Mouse (Mus musculus): ENCODE results near the gene Slc25a54. TPM values are rescaled to one million over a fixed set of nuclear protein-coding genes. Genes with fewer than 3 reads are reported as not detected.

Slc25a54 gene
- polyA plus RNA-seq, 1 experiment from 2014 or later: not detected

DNA sequence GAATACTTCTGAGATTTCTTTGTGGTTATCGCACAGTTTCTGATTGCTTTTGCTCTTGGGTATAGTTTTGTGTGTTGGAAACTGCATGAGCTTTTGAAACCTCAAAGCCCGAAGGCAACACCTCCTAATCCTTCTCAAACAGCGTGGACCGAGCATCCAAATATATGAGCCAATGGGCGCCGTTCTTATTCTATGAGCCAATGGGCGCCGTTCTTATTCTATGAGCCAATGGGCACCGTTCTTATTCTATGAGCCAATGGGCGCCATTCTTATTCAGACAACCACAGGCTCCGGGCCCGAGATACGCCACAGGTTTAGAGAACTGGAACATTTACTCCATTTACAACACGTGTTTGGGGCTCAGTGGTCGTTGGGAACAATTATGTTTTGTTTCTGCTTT is 53.8 kb downstream of the Slc25a54 start:
- H3K4me1 ChIP-seq (replicated peaks; ENCODE audit: insufficient read depth, low read length): no peaks in the 10 kb centered on the region
- no peak for ATAC-seq (replicated peaks; ENCODE audit: low FRiP score, low read depth)
- H3K4me2 ChIP-seq (ENCODE audit: low read length): no peak overlapping the region
- no peak overlapping the region for H3K4me3 ChIP-seq (replicated peaks; ENCODE audit: low read depth, low read length)
- H3K27ac ChIP-seq: no peak overlapping the region
- no peaks in the 10 kb centered on the region for H3K36me3 ChIP-seq (ENCODE audit: insufficient read depth, low read length)
- H3K9me3 ChIP-seq (replicated peaks; ENCODE audit: low read length): no peaks in the 10 kb centered on the region
- no peaks in the 10 kb centered on the region for H3K27me3 ChIP-seq (ENCODE audit: insufficient read depth, low read length)
- no peak for DNase-seq (ENCODE audit: low spot score)
- 95% methylated on average over 15 of the region's 15 CpGs for WGBS
- no peak overlapping the region for H3K9ac ChIP-seq (ENCODE audit: low read depth, low read length)
- no peak for TF ChIP-seq CTCF (IDR thresholded peaks at IDR 0.05; ENCODE audit: low read depth)

GRCm38 (mm10) chr3:109135352-109135751 is 55.1 kb downstream of the Slc25a54 start:
- Histone ChIP-seq H3K36me3 (ENCODE audit: insufficient read depth, low read length) (no peaks in the 10 kb centered on the region), H3K27ac (no peak overlapping the region), H3K4me3 (replicated peaks; ENCODE audit: low read depth, low read length) (no peak overlapping the region), H3K9me3 (replicated peaks; ENCODE audit: low read length) (no peaks in the 10 kb centered on the region), H3K9ac (ENCODE audit: low read depth, low read length) (no peak overlapping the region), H3K4me2 (ENCODE audit: low read length) (no peak overlapping the region), H3K27me3 (ENCODE audit: insufficient read depth, low read length) (no peaks in the 10 kb centered on the region), H3K4me1 (replicated peaks; ENCODE audit: insufficient read depth, low read length) (no peaks in the 10 kb centered on the region)
- WGBS: 66% methylated on average over 1 of the region's 1 CpGs
- no peak for ATAC-seq (replicated peaks; ENCODE audit: low FRiP score, low read depth)
- no peak for TF ChIP-seq CTCF (IDR thresholded peaks at IDR 0.05; ENCODE audit: low read depth)
- no peak for DNase-seq (ENCODE audit: low spot score)

- ATAC-seq (replicated peaks; ENCODE audit: low FRiP score, low read depth) (no peak), DNase-seq (ENCODE audit: low spot score) (no peak)
- WGBS: 91% methylated on average over 4 of the region's 4 CpGs
- H3K36me3 ChIP-seq (ENCODE audit: insufficient read depth, low read length): no peaks in the 10 kb centered on the region
- H3K4me2 ChIP-seq (ENCODE audit: low read length): no peak overlapping the region
- no peak overlapping the region for H3K4me3 ChIP-seq (replicated peaks; ENCODE audit: low read depth, low read length)
- TF ChIP-seq CTCF (IDR thresholded peaks at IDR 0.05; ENCODE audit: low read depth): no peak
- no peaks in the 10 kb centered on the region for H3K9me3 ChIP-seq (replicated peaks; ENCODE audit: low read length)
- no peak overlapping the region for H3K9ac ChIP-seq (ENCODE audit: low read depth, low read length)
- H3K27ac ChIP-seq: no peak overlapping the region
- H3K4me1 ChIP-seq (replicated peaks; ENCODE audit: insufficient read depth, low read length): no peaks in the 10 kb centered on the region
- H3K27me3 ChIP-seq (ENCODE audit: insufficient read depth, low read length): no peaks in the 10 kb centered on the region
Observed at GRCm38 (mm10) chr3:109152561-109152960, 72.3 kb downstream of the Slc25a54 start.

DNA sequence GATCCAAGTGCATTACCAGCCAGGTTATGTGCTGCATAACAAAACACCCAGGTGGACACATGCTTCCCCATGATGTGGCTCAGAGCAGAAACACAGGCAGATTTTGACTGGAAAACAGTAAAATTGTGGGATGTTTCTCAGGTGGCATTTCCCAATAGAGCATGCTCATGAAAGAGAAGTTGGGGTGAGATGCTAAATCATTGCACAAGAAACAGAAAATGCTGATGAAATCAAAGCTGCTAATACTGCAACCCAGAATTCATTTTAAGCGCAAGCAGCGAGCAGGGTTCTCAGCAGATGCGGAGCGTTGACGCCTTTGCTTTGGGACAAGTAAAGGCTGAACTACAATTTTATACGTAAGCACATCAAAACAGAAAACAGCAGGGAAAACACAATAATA is 73.1 kb downstream of the Slc25a54 start:
- H3K36me3 ChIP-seq (ENCODE audit: insufficient read depth, low read length): no peaks in the 10 kb centered on the region
- H3K4me2 ChIP-seq (ENCODE audit: low read length): no peak overlapping the region

DNA sequence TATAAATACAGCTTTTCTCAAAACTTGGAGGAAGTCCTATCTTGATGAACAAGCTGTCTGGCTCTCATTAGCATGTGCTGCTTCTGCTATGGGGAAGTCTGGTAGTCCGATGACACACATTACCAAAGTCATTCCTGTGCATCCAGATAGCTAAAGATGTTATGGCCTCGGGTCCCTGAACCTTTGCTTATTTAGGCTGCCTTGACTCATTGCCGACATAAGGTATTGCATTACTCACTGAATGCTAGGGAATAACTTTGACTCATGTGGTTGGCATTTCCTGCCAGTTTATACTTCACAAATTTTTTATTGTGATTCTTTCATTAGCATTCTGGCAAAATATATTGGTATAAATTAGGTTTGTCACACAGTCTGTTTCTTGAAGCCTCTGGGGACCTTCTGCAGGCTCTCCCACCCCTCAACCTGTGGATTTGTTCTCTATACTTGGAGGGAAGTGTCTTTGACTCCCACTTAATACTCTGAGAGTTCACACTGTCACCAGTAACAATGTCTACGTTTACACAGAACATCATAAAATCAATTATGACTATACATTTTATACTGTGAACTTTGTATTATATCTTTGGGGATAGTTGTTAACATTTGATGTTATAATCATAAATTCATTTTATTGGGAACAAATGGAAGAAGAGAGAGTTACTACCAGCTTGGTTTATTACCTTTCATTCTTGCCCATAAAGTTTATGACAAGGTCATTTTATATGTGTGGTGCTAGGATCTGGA is 75.8 kb downstream of the Slc25a54 start:
- peaks cover 7% of the 10 kb centered on the region; the same call in 1 of the 2 replicates for H3K36me3 ChIP-seq (ENCODE audit: insufficient read depth, low read length)
- peak; percentile 7 for DNase-seq (ENCODE audit: low spot score)
- H3K9me3 ChIP-seq (replicated peaks; ENCODE audit: low read length): no peaks in the 10 kb centered on the region
- no peak overlapping the region for H3K4me3 ChIP-seq (replicated peaks; ENCODE audit: low read depth, low read length)
- H3K4me2 ChIP-seq (ENCODE audit: low read length): no peak overlapping the region
- no peak for ATAC-seq (replicated peaks; ENCODE audit: low FRiP score, low read depth)
- 62% methylated on average over 4 of the region's 4 CpGs for WGBS
- H3K4me1 ChIP-seq (replicated peaks; ENCODE audit: insufficient read depth, low read length): no peaks in the 10 kb centered on the region
- TF ChIP-seq CTCF (IDR thresholded peaks at IDR 0.05; ENCODE audit: low read depth): no peak
- no peak overlapping the region for H3K9ac ChIP-seq (ENCODE audit: low read depth, low read length)
- H3K27me3 ChIP-seq (ENCODE audit: insufficient read depth, low read length): no peaks in the 10 kb centered on the region
- H3K27ac ChIP-seq: no peak overlapping the region

More for the DNA sequence above, 73.1 kb downstream of the Slc25a54 start:
- H3K4me1 ChIP-seq (replicated peaks; ENCODE audit: insufficient read depth, low read length): no peaks in the 10 kb centered on the region
- no peaks in the 10 kb centered on the region for H3K9me3 ChIP-seq (replicated peaks; ENCODE audit: low read length)
- no peak overlapping the region for H3K4me3 ChIP-seq (replicated peaks; ENCODE audit: low read depth, low read length)
- no peak overlapping the region for H3K9ac ChIP-seq (ENCODE audit: low read depth, low read length)
- no peak overlapping the region for H3K27ac ChIP-seq
- DNase-seq (ENCODE audit: low spot score): no peak
- WGBS: 97% methylated on average over 6 of the region's 6 CpGs
- TF ChIP-seq CTCF (IDR thresholded peaks at IDR 0.05; ENCODE audit: low read depth): no peak
- ATAC-seq (replicated peaks; ENCODE audit: low FRiP score, low read depth): no peak
- H3K27me3 ChIP-seq (ENCODE audit: insufficient read depth, low read length): no peaks in the 10 kb centered on the region

DNA sequence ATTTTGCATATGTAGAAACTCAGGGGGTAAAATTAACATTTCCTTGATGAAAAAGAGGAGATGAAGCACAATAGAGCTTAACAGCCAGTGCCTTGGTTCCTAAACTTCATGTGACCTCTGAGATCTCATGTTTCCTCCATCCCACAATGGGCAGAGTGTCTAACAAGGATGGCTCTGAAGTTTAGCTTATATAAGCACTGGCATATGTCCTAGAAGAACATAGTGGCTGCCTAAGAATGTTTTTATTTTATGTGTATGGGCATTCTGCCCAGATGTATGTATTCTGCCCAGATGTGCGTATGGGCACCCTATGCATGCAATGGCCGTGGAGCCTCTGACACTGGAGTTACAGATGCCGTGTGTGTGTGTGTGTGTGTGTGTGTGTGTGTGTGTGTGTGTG is 77.2 kb downstream of the Slc25a54 start:
- no peaks in the 10 kb centered on the region for H3K27me3 ChIP-seq (ENCODE audit: insufficient read depth, low read length)
- no peak overlapping the region for H3K4me2 ChIP-seq (ENCODE audit: low read length)
- H3K27ac ChIP-seq: no peak overlapping the region
- no peak overlapping the region for H3K4me3 ChIP-seq (replicated peaks; ENCODE audit: low read depth, low read length)
- no peak for TF ChIP-seq CTCF (IDR thresholded peaks at IDR 0.05; ENCODE audit: low read depth)
- peaks cover 7% of the 10 kb centered on the region; the same call in 1 of the 2 replicates for H3K36me3 ChIP-seq (ENCODE audit: insufficient read depth, low read length)
- ATAC-seq (replicated peaks; ENCODE audit: low FRiP score, low read depth) (no peak), DNase-seq (ENCODE audit: low spot score) (no peak)
- no peak overlapping the region for H3K9ac ChIP-seq (ENCODE audit: low read depth, low read length)
- H3K4me1 ChIP-seq (replicated peaks; ENCODE audit: insufficient read depth, low read length): no peaks in the 10 kb centered on the region
- H3K9me3 ChIP-seq (replicated peaks; ENCODE audit: low read length): no peaks in the 10 kb centered on the region
- WGBS: 87% methylated on average over 3 of the region's 3 CpGs
